Mouse (Mus musculus) C2C12 (cell line): ENCODE measurements around the gene Hip1. TPM values are rescaled to one million over a fixed set of nuclear protein-coding genes. Genes with fewer than 3 reads are reported as not detected.

Experiments
- H3K27me3 ChIP-seq: one replicate; pipeline ENCODE4 v1.6.1; 2011; ENCODE audit not compliant: control insufficient read depth, insufficient read depth, insufficient read length
- H3K36me3 ChIP-seq: one replicate; pipeline ENCODE4 v1.6.1; 2011; ENCODE audit not compliant: control insufficient read depth, insufficient read depth
- H3K4me3 ChIP-seq: one replicate; pipeline ENCODE4 v1.5.1; 2011; ENCODE audit warnings: mild to moderate bottlenecking, control low read depth; ENCODE audit not compliant: poor library complexity, insufficient read depth, severe bottlenecking
- H3K79me2 ChIP-seq: one replicate; pipeline ENCODE4 v1.6.1; 2011; ENCODE audit not compliant: control insufficient read depth, insufficient read depth
- H3K79me3 ChIP-seq: one replicate; pipeline ENCODE4 v1.6.1; 2011; ENCODE audit warnings: low read depth, control low read depth
- H3ac ChIP-seq: one replicate; pipeline ENCODE3; 2011; ENCODE audit warnings: low read depth; ENCODE audit not compliant: control insufficient read depth, insufficient read length
- CEBPB ChIP-seq: IDR thresholded peaks from one replicate; pipeline ENCODE4 v1.6.1; 2011; ENCODE audit warnings: low read depth, mild to moderate bottlenecking, control low read depth, moderate library complexity
- CTCF ChIP-seq: IDR thresholded peaks from one replicate; pipeline ENCODE4 v1.5.1; 2011; ENCODE audit not compliant: control insufficient read depth, insufficient read depth, insufficient read length
- FOSL1 ChIP-seq: IDR thresholded peaks from one replicate; pipeline ENCODE4 v1.8.0; 2011; ENCODE audit warnings: mild to moderate bottlenecking, low read length; ENCODE audit not compliant: poor library complexity, insufficient read depth, severe bottlenecking
- MAX ChIP-seq: IDR thresholded peaks from one replicate; pipeline ENCODE4 v1.6.1; 2011; ENCODE audit warnings: mild to moderate bottlenecking, control low read depth
- MYOD1 ChIP-seq: IDR thresholded peaks from one replicate; pipeline ENCODE4 v1.6.1; 2011; ENCODE audit warnings: low read depth; ENCODE audit not compliant: control insufficient read depth, insufficient read length
- MYOG ChIP-seq: IDR thresholded peaks from one replicate; pipeline ENCODE4 v1.6.1; 2011; ENCODE audit not compliant: control insufficient read depth, insufficient read length; ENCODE audit errors: extremely low read depth
- USF1 ChIP-seq: IDR thresholded peaks from one replicate; pipeline ENCODE4 v1.6.1; 2011; ENCODE audit warnings: low read depth, mild to moderate bottlenecking, control low read depth, moderate library complexity
- polyA plus RNA-seq: library from polyadenylated mRNA; unstranded; fragments of >200 nt; fragmentation: generic; extraction: Trizol; gene quantifications from one replicate; pipeline ENCODE4 v1.2.1, GENCODE M21; 2012; ENCODE audit warnings: missing spikeins

The Hip1 gene
- polyA plus RNA-seq, 1 experiment: 38.2 TPM

DNA sequence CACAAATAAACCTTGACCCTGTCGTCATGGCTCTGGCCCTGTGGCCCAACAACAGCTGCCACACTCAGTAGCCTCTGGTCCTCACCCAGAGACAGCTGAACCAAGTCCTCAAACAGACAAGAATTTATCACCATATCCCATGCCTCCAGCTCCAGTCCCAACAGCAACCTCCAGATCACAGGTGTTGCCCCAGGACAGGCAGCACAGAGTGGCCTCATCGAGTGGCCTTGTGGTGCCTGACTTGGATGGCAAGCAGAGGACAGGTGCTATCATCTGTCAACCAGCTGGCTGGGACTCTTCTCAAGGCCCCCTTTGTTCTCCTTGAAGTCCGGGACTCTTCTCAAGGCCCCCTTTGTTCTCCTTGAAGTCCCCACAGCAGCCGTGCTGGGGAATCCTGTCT is 31.8 kb downstream of the Hip1 start:
- Histone ChIP-seq H3K4me3 (no peak overlapping the region), H3K79me3 (no peaks in the 10 kb centered on the region), H3ac (no peak overlapping the region), H3K27me3 (no peaks in the 10 kb centered on the region), H3K36me3 (no peaks in the 10 kb centered on the region), H3K79me2 (no peaks in the 10 kb centered on the region)
- TF ChIP-seq MYOD1: no peak
- no peak for TF ChIP-seq MAX
- no peak for TF ChIP-seq CTCF
- no peak for TF ChIP-seq FOSL1
- TF ChIP-seq CEBPB: no peak
- no peak for TF ChIP-seq USF1
- no peak for TF ChIP-seq MYOG

DNA sequence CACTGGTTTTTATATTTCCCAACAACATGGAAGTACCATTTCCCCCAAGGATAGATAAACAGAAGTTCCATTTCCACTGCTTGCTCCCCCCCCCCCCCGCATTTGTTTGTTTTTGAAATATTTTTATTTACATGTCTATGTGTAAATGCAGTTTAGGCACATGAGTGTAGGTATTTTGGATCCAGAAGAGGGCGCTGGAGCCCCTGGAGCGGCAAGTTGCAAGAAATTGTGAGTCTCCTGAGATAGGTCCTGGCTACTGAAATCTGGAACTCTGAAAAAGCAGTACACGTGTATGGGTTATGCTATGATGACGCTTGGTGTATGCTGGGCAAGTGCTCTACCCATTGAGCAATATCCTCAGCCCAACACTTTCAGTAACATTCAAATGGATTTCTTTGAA is 33.8 kb downstream of the Hip1 start:
- no peaks in the 10 kb centered on the region for H3K79me2 ChIP-seq
- no peak overlapping the region for H3ac ChIP-seq
- no peak overlapping the region for H3K4me3 ChIP-seq
- no peak for TF ChIP-seq USF1
- TF ChIP-seq FOSL1: no peak
- TF ChIP-seq MYOD1: no peak
- no peak for TF ChIP-seq MAX
- H3K36me3 ChIP-seq: no peaks in the 10 kb centered on the region
- no peaks in the 10 kb centered on the region for H3K27me3 ChIP-seq
- no peaks in the 10 kb centered on the region for H3K79me3 ChIP-seq

DNA sequence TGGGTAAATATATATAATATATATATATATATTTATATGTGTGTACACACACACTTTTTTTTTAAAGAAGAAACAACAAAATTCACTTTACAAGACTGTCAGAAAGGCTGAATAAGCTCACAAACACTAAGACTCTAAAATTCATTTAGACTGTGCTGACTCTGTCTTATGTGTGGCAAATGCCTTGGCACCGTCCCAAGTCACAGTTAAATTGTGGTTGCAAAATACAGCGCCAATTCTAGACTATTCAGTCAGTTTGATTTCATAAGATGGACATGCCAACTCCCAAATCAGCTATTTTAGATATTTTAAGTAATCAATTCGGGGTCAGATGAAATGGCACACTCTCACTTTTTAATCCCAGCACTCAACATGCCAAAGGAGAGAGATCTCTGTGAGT is 36.6 kb downstream of the Hip1 start:
- no peaks in the 10 kb centered on the region for H3K79me2 ChIP-seq
- H3K4me3 ChIP-seq: no peak overlapping the region
- H3K79me3 ChIP-seq: no peaks in the 10 kb centered on the region
- no peak overlapping the region for H3ac ChIP-seq
- H3K27me3 ChIP-seq: no peaks in the 10 kb centered on the region
- H3K36me3 ChIP-seq: no peaks in the 10 kb centered on the region
- TF ChIP-seq MAX: no peak
- no peak for TF ChIP-seq USF1
- no peak for TF ChIP-seq MYOG
- TF ChIP-seq CTCF: no peak
- TF ChIP-seq CEBPB: no peak
- TF ChIP-seq MYOD1: no peak
- TF ChIP-seq FOSL1: no peak

DNA sequence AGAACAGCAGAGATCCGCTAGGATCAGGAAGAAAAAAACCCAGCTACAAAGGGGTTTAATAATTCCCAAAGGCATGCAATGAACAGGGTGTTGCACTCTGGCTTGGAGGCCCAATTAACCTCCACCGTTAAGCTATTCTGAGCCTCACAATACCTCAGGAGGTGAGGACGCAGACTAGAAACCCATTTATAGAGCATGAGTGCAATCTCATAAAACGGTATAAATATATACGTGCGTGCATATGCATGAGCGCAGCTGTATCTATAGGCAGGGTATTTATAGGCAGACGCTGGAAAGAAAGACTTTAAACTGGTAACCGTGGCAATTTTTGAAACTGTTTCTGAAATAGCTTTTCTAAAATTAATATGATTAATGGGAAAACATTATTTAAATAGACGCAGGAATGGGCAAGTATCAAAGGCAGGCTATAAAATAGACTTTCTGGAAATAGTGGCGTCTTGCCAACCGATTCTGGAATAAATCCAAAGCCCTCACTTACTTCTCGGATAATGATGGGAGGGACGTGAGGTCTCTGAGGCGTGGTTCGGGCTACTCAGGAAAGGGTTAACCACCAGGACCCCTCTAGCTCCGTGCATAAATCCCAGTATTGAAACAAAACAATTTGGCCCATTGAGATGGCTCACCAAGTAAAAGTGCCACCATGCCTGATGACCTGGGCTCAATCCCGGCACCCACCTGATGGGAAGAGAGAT is 37.2 kb downstream of the Hip1 start:
- no peaks in the 10 kb centered on the region for H3K79me3 ChIP-seq
- no peaks in the 10 kb centered on the region for H3K27me3 ChIP-seq
- no peak overlapping the region for H3ac ChIP-seq
- no peaks in the 10 kb centered on the region for H3K36me3 ChIP-seq
- no peak overlapping the region for H3K4me3 ChIP-seq
- no peaks in the 10 kb centered on the region for H3K79me2 ChIP-seq
- no peak for TF ChIP-seq CTCF
- no peak for TF ChIP-seq MYOG
- TF ChIP-seq MAX: no peak

DNA sequence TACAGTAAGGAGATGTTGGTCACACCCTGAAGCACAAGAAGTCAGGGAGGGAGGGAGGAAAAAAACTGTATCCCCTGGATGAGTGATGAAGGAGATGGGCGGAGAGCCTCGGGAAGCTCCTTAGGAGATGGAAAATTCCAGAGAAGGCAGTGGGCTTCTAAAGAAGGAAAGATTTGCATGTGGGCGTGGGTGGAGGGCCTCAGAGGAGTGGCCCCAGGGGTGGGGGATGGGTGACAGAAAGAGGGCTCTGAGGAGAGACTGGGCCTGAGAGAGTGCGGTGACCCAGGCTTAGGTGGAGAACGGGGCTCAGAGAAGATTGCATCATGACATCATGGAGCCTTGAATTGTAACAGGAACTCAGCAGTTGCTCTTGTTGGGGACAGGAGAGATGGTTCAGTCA is 39.5 kb downstream of the Hip1 start:
- no peaks in the 10 kb centered on the region for H3K79me2 ChIP-seq
- no peak overlapping the region for H3K4me3 ChIP-seq
- no peaks in the 10 kb centered on the region for H3K27me3 ChIP-seq
- no peaks in the 10 kb centered on the region for H3K36me3 ChIP-seq
- TF ChIP-seq MYOG: no peak
- H3ac ChIP-seq: no peak overlapping the region
- no peaks in the 10 kb centered on the region for H3K79me3 ChIP-seq

DNA sequence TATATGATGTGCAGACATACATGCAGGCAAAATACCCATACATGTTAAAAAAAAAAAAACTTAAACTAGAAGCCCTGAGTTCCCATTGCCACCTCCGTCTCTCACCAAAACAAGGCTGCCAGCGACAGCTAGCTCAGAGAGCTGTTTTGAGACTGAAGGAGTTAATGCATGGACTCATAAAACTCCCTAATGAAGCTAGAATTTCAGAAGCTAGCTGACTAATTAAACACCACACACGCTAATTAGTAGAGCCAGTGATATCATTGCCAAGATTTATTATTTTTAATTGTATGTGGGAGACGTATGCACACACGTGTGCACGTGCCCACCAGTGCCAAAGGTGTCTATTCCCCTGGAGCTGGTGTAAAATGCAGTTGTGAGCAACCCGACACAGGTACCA is 42.0 kb downstream of the Hip1 start:
- Histone ChIP-seq H3K4me3 (no peak overlapping the region), H3K36me3 (no peaks in the 10 kb centered on the region), H3K79me2 (no peaks in the 10 kb centered on the region), H3K79me3 (no peaks in the 10 kb centered on the region), H3K27me3 (no peaks in the 10 kb centered on the region), H3ac (no peak overlapping the region)
- TF ChIP-seq MAX (no peak), FOSL1 (no peak), MYOD1 (no peak), USF1 (no peak)
